Mouse (Mus musculus) CD4-positive, CD25-positive, alpha-beta regulatory T cell, adult 2 months (primary cell): ENCODE measurements around the gene Olfr805.

Experiments used
- DNase-seq: peaks from one replicate; pipeline ENCODE4 v3.0.0-alpha.2; 2012; ENCODE audit warnings: low read depth, low spot score

Olfr805 gene

GRCm38 (mm10) chr10:129729275-129729674, at the start of gene Olfr805:
Gene Olfr805, minus strand, starts transcription at chr10:129729375.
- DNase-seq, result no peak

- no peak for DNase-seq
These were observed 48.9 kb upstream of the Olfr805 start for GRCm38 (mm10) chr10:129778123-129778522.

GRCm38 (mm10) chr10:129774338-129774737, 45.2 kb upstream of the Olfr805 start, which contains the start of gene Olfr809:
Gene Olfr809, plus strand, starts transcription at chr10:129774638.
- DNase-seq, result no peak

GRCm38 (mm10) chr10:129765182-129765581, 36.0 kb upstream of the Olfr805 start, which contains the start of gene Olfr808:
Gene Olfr808, plus strand, starts transcription at chr10:129765482.
- DNase-seq, result no peak

GRCm38 (mm10) chr10:129757693-129758092, 28.5 kb upstream of the Olfr805 start, which contains the start of gene Olfr807:
Gene Olfr807, minus strand, starts transcription at chr10:129757793.
- no peak for DNase-seq

- no peak for DNase-seq
These were observed 12.6 kb upstream of the Olfr805 start, which contains the start of gene Olfr806 for GRCm38 (mm10) chr10:129741821-129742220. Gene Olfr806, minus strand, starts transcription at chr10:129741921.

- DNase-seq, result no peak
These were observed 26.3 kb downstream of the Olfr805 start, which contains the start of gene Olfr804 for GRCm38 (mm10) chr10:129702910-129703309. Gene Olfr804, plus strand, starts transcription at chr10:129703210.

GRCm38 (mm10) chr10:129694186-129694585, 35.0 kb downstream of the Olfr805 start, which contains the start of gene Olfr803:
Gene Olfr803, minus strand, starts transcription at chr10:129694286.
- DNase-seq, result no peak

- no peak for DNase-seq
These were observed 41.1 kb downstream of the Olfr805 start, which contains the start of gene Olfr802 for GRCm38 (mm10) chr10:129688069-129688468. Gene Olfr802, minus strand, starts transcription at chr10:129688169.

- DNase-seq, result no peak
These were observed 55.4 kb downstream of the Olfr805 start, which contains the start of gene Olfr801 for GRCm38 (mm10) chr10:129673765-129674164. Gene Olfr801, minus strand, starts transcription at chr10:129673865.
